Mouse (Mus musculus) cerebellum, postnatal 36 days (tissue): ENCODE measurements at regions not wholly inside any gene's neighbourhood (a gene's known extent, or its start where the extent isn't known, plus 50 kb on each side); places are given as distances from the start of the nearest gene placed in this dataset.

Experiments
- DNase-seq, 2 experiments: peaks; one replicate each; pipeline ENCODE4 v3.0.0; 2021 to 2022; ENCODE audit warnings: mixed read lengths in 2 of 2

- DNase-seq: no peak
These were observed 657.0 kb downstream of the Mecom start for GRCm38 (mm10) chr3:29890764-29891163.

- no peak for DNase-seq
These were observed 657.5 kb downstream of the Mecom start for GRCm38 (mm10) chr3:29890286-29890685.

- DNase-seq: no peak
These were observed 658.2 kb downstream of the Mecom start for GRCm38 (mm10) chr3:29889638-29890037.

- DNase-seq: no peak
These were observed 667.8 kb downstream of the Mecom start for GRCm38 (mm10) chr3:29879966-29880365.

- DNase-seq: no peak
These were observed 672.0 kb downstream of the Mecom start for GRCm38 (mm10) chr3:29875768-29876167.

- DNase-seq: no peak
These were observed 685.4 kb downstream of the Mecom start for GRCm38 (mm10) chr3:29862437-29862836.

- DNase-seq: no peak
These were observed 695.3 kb downstream of the Mecom start for GRCm38 (mm10) chr3:29852465-29852864.

GRCm38 (mm10) chr3:29835432-29835831 lies 712.4 kb downstream of the Mecom start:
- DNase-seq: no peak

GRCm38 (mm10) chr3:29834884-29835283 lies 712.9 kb downstream of the Mecom start:
- no peak for DNase-seq

- DNase-seq: no peak
These were observed 716.5 kb downstream of the Mecom start for GRCm38 (mm10) chr3:29831346-29831745.

- no peak for DNase-seq
These were observed 725.0 kb downstream of the Mecom start for GRCm38 (mm10) chr3:29822622-29823370.

GRCm38 (mm10) chr3:29816964-29817363 lies 730.8 kb downstream of the Mecom start:
- DNase-seq: no peak

- no peak for DNase-seq
These were observed 731.5 kb downstream of the Egfem1 start for GRCm38 (mm10) chr3:29813276-29813675.

GRCm38 (mm10) chr3:29812480-29813240 lies 730.8 kb downstream of the Egfem1 start:
- peak in 1 of 2 experiments; percentile 5 for DNase-seq

- no peak for DNase-seq
These were observed 724.2 kb downstream of the Egfem1 start for GRCm38 (mm10) chr3:29806046-29806445.

- no peak for DNase-seq
These were observed 721.6 kb downstream of the Egfem1 start for GRCm38 (mm10) chr3:29803456-29803855.

GRCm38 (mm10) chr3:29801081-29801480 lies 719.3 kb downstream of the Egfem1 start:
- no peak for DNase-seq

- no peak for DNase-seq
These were observed 692.5 kb downstream of the Egfem1 start for GRCm38 (mm10) chr3:29774365-29774764.

GRCm38 (mm10) chr3:29771194-29771593 lies 689.4 kb downstream of the Egfem1 start:
- no peak for DNase-seq

- no peak for DNase-seq
These were observed 686.8 kb downstream of the Egfem1 start for GRCm38 (mm10) chr3:29768592-29768991.

GRCm38 (mm10) chr3:29764021-29764420 lies 682.2 kb downstream of the Egfem1 start:
- DNase-seq: no peak

- DNase-seq: peak; percentile 2 to 13
These were observed 676.1 kb downstream of the Egfem1 start for GRCm38 (mm10) chr3:29757821-29758494.
